Mouse (Mus musculus) heart, embryonic 12.5 days (tissue): ENCODE measurements around the gene Syna. TPM values are rescaled to one million over a fixed set of nuclear protein-coding genes. Genes with fewer than 3 reads are reported as not detected.

Experiments used
- ATAC-seq: fragments of 200-750 bp; cut with Nextera tagmentation; 2 replicates; pipeline ENCODE4 v1.8.0; 2017; ENCODE audit warnings: moderate TSS enrichment, moderate library complexity; ENCODE audit not compliant: insufficient number of reproducible peaks, low FRiP score
- H3K27ac ChIP-seq: fragments of 300-500 bp; sonication (generic); 2 replicates; pipeline ENCODE4 v1.5.1; 2016; ENCODE audit warnings: mild to moderate bottlenecking, moderate library complexity; ENCODE audit not compliant: poor library complexity, severe bottlenecking
- H3K27me3 ChIP-seq: fragments of 300-500 bp; sonication (generic); replicated peaks from 2 replicates; pipeline ENCODE4 v1.6.1; 2016; ENCODE audit warnings: mild to moderate bottlenecking, moderate library complexity
- H3K36me3 ChIP-seq: fragments of 300-500 bp; sonication (generic); 2 replicates; pipeline ENCODE4 v1.6.1; 2016; ENCODE audit warnings: mild to moderate bottlenecking, moderate library complexity
- H3K4me1 ChIP-seq: fragments of 300-500 bp; sonication (generic); replicated peaks from 2 replicates; pipeline ENCODE4 v1.6.1; 2016; ENCODE audit warnings: mild to moderate bottlenecking
- H3K4me2 ChIP-seq: fragments of 300-500 bp; sonication (generic); 2 replicates; pipeline ENCODE4 v1.6.1; 2016; ENCODE audit warnings: mild to moderate bottlenecking, moderate library complexity
- H3K4me3 ChIP-seq: fragments of 300-500 bp; sonication (generic); 2 replicates; pipeline ENCODE4 v1.5.1; 2016; ENCODE audit warnings: mild to moderate bottlenecking
- H3K9ac ChIP-seq: fragments of 300-500 bp; sonication (generic); 2 replicates; pipeline ENCODE4 v1.6.1; 2016; ENCODE audit warnings: mild to moderate bottlenecking, moderate library complexity
- H3K9me3 ChIP-seq: fragments of 300-500 bp; sonication (generic); replicated peaks from 2 replicates; pipeline ENCODE4 v1.6.1; 2016; ENCODE audit warnings: mild to moderate bottlenecking, moderate library complexity
- WGBS: fragments of 180-500 bp; shearing (Covaris S2); methylation state at CpG from one replicate; pipeline ENCODE4 v1.1.7; 2016; 5-methylcytosine and 5-hydroxymethylcytosine counted together
- polyA plus RNA-seq: library from polyadenylated mRNA; unstranded; fragments of >200 nt; fragmentation: Nextera tagmentation; extraction: Ambion mirVana; gene quantifications from 2 replicates; pipeline ENCODE4 v1.2.1, GENCODE M21; 2016

The Syna gene
- polyA plus RNA-seq, 1 experiment from 2014 or later, result not detected

GRCm38 (mm10) chr5:134567445-134567844 is 7.5 kb upstream of the Syna start:
- no peak overlapping the region for H3K27ac ChIP-seq
- no peak overlapping the region for H3K4me3 ChIP-seq
- 63% methylated on average over 4 of the region's 4 CpGs for WGBS
- peaks cover 5% of the 10 kb centered on the region for H3K4me1 ChIP-seq
- no peak overlapping the region for H3K4me2 ChIP-seq
- ATAC-seq, result no peak
- H3K9me3 ChIP-seq, result no peaks in the 10 kb centered on the region
- H3K27me3 ChIP-seq, result no peaks in the 10 kb centered on the region
- no peaks in the 10 kb centered on the region for H3K36me3 ChIP-seq
- H3K9ac ChIP-seq, result no peak overlapping the region

- WGBS, result 79% methylated on average over 6 of the region's 6 CpGs
- Histone ChIP-seq H3K4me2 (no peak overlapping the region), H3K9ac (no peak overlapping the region)
Observed at GRCm38 (mm10) chr5:134565696-134566095, 5.7 kb upstream of the Syna start.

GRCm38 (mm10) chr5:134564272-134564671 is 4.3 kb upstream of the Syna start:
- ATAC-seq, result no peak
- no peak overlapping the region for H3K9ac ChIP-seq
- no peaks in the 10 kb centered on the region; the same call in 1 of the 2 replicates for H3K9me3 ChIP-seq
- H3K4me1 ChIP-seq, result no peaks in the 10 kb centered on the region
- H3K36me3 ChIP-seq, result no peaks in the 10 kb centered on the region
- 97% methylated on average over 2 of the region's 2 CpGs for WGBS
- H3K4me3 ChIP-seq, result no peak overlapping the region
- no peak overlapping the region for H3K27ac ChIP-seq
- H3K4me2 ChIP-seq, result no peak overlapping the region
- H3K27me3 ChIP-seq, result no peaks in the 10 kb centered on the region

More at GRCm38 (mm10) chr5:134565696-134566095, 5.7 kb upstream of the Syna start:
- Histone ChIP-seq H3K27ac (no peak overlapping the region), H3K9me3 (no peaks in the 10 kb centered on the region; the same call in 1 of the 2 replicates), H3K36me3 (no peaks in the 10 kb centered on the region), H3K27me3 (no peaks in the 10 kb centered on the region), H3K4me3 (no peak overlapping the region), H3K4me1 (no peaks in the 10 kb centered on the region)
- no peak for ATAC-seq

GRCm38 (mm10) chr5:134560450-134561171 is 640 bp upstream of the Syna start:
- Histone ChIP-seq H3K27me3 (no peaks in the 10 kb centered on the region), H3K4me3 (no peak overlapping the region), H3K9ac (no peak overlapping the region), H3K4me2 (no peak overlapping the region), H3K36me3 (no peaks in the 10 kb centered on the region), H3K27ac (no peak overlapping the region), H3K9me3 (peaks cover 3% of the 10 kb centered on the region; the same call in 1 of the 2 replicates), H3K4me1 (peaks cover 2% of the 10 kb centered on the region)
- ATAC-seq, result no peak
- WGBS, result 73% methylated on average over 16 of the region's 16 CpGs

DNA sequence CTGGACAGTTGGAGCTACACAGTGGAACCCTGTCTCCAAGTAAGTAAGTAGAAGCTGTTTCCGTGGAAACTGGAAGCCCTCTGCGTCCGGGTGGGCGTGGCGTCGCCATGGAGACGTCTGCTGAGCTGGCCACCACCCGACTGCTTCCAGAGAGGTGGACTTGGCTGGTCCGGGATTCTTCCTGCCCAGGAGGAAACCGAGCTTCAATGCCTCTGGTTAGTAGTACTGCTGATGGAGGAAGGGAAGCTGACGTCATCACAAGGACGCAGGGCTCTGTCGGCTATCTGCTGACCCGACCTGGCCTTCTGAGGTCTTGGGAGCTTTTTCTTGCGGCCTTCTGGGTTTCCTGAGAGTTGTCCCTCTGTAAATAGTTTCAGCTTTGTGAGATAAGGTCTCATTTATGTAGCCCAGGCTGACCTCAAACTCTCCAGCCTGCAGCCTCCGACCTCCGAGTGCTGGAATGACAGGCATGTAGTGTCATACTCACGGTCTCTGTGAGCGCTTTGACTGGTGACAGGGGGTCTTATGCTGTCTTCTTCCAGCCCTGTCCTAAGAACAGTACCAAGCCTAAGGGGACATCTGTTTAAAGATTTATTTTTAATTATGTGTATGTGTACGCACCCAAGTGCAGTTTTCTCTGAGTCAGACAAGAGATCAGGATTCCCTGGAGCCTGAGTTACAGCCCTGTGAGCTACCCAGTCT is 4.4 kb downstream of the Syna start:
- 8% methylated on average over 20 of the region's 20 CpGs for WGBS
- H3K4me2 ChIP-seq, result peak overlapping the region; percentile 46
- 0 out of 2 replicates have a peak, but pooled peaks cover 4% of the 10 kb centered on the region for H3K27me3 ChIP-seq
- no peak overlapping the region for H3K4me3 ChIP-seq
- peak overlapping the region; percentile 37 for H3K27ac ChIP-seq
- H3K9me3 ChIP-seq, result 0 out of 2 replicates have a peak, but pooled peaks cover 3% of the 10 kb centered on the region
- H3K36me3 ChIP-seq, result no peaks in the 10 kb centered on the region
- ATAC-seq, result peak; percentile 65
- H3K9ac ChIP-seq, result no peak overlapping the region
- peaks cover 25% of the 10 kb centered on the region for H3K4me1 ChIP-seq

DNA sequence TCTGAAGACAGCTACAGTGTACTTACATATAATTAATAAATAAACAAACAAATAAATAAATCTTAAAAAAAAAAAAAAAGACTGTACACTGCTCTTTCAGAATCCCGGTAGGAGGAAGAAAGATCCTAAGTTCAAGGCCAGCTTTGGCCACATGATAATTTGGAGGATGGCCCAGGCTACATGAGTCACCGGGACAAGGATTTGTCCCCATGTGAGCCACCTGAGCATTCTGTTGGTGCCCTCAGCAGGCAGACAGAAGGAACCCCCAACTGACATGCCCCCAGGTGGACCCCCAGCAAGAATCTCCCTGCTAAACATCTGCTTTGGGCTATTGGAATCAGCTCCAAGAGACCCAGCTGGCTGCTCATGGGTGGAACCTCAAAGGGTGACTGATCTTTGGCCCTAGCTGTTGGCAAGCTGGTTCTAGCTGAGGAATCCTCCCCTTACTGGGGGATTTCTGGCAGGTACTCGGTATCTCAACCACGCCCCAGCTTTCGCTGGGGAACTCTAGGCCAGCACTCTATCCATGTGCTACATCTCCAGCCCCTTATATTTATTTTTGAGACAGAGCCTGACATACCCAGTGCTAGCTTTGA is 5.9 kb downstream of the Syna start:
- H3K4me2 ChIP-seq, result no peak overlapping the region
- H3K36me3 ChIP-seq, result no peaks in the 10 kb centered on the region
- H3K4me1 ChIP-seq, result peaks cover 28% of the 10 kb centered on the region
- no peak overlapping the region for H3K4me3 ChIP-seq
- no peak overlapping the region for H3K9ac ChIP-seq
- 0 out of 2 replicates have a peak, but pooled peaks cover 8% of the 10 kb centered on the region for H3K27me3 ChIP-seq
- no peak for ATAC-seq
- 77% methylated on average over 5 of the region's 5 CpGs for WGBS
- H3K9me3 ChIP-seq, result 0 out of 2 replicates have a peak, but pooled peaks cover 3% of the 10 kb centered on the region
- no peak overlapping the region for H3K27ac ChIP-seq

DNA sequence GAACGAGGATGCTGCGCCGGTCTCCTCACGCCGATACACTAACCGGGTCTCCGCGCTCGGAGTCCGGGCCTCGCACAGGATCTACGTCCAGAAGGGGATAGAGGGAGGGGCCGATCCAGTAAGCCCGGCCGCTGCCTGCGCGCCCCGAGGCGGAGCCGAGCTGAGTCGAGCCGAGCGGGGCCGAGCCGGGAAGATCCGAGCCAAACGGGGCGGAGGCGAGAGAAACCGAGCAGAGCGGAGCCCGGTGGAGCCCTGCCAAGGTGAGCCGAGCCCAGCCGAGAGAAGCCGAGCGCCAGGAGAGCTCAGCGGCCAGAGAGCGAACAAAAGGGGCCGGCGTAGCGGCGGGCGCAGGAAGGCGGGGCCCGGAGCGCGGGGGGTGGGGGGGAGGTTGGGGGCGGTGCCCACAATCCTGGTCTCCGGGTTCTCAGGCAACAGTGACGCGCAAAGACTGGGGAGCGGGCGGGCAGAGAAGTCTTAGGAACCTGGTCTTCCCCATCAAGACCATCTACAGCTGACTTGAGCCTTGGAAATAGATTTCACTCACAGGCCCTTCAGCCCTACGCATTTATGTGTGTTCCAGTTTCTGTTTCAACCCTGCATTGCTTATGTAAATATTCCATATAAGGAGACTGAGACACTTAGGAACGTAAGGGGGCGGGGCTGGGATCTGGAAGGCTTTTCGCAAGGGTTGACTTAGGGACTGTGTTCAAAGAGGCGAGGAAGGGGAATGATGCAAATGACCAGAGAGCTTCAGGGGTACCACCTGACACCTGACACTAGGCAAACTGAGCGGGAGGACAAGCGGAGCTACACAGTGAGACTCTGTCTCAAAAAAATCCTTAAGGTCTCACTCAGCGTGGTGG is 7.6 kb downstream of the Syna start, which contains the start of gene Clip2:
Gene Clip2, minus strand, starts transcription at position 325 of the 863 bp plus-strand sequence.
- peak within 1 kb of the TSS; percentile 77 for H3K4me2 ChIP-seq
- peak within 1 kb of the TSS; percentile 84 for H3K27ac ChIP-seq
- peak; percentile 88 for ATAC-seq
- H3K36me3 ChIP-seq, result no peaks in the 10 kb centered on the region
- WGBS, result 1% methylated on average over 61 of the region's 61 CpGs
- peaks cover 31% of the 10 kb centered on the region for H3K4me1 ChIP-seq
- peak within 1 kb of the TSS; percentile 73 for H3K4me3 ChIP-seq
- 0 out of 2 replicates have a peak, but pooled peaks cover 3% of the 10 kb centered on the region for H3K9me3 ChIP-seq
- H3K9ac ChIP-seq, result peak within 1 kb of the TSS; percentile 78
- 0 out of 2 replicates have a peak, but pooled peaks cover 8% of the 10 kb centered on the region for H3K27me3 ChIP-seq

- Histone ChIP-seq H3K27me3 (0 out of 2 replicates have a peak, but pooled peaks cover 8% of the 10 kb centered on the region), H3K36me3 (no peaks in the 10 kb centered on the region), H3K4me2 (peak overlapping the region; percentile 77), H3K9me3 (no peaks in the 10 kb centered on the region), H3K4me1 (peaks cover 31% of the 10 kb centered on the region), H3K4me3 (peak overlapping the region; percentile 73), H3K9ac (peak overlapping the region; percentile 78), H3K27ac (peak overlapping the region; percentile 84)
- peak; percentile 19 for ATAC-seq
- 2% methylated on average over 51 of the region's 52 CpGs for WGBS
Observed at GRCm38 (mm10) chr5:134551233-134552109, 8.5 kb downstream of the Syna start.

DNA sequence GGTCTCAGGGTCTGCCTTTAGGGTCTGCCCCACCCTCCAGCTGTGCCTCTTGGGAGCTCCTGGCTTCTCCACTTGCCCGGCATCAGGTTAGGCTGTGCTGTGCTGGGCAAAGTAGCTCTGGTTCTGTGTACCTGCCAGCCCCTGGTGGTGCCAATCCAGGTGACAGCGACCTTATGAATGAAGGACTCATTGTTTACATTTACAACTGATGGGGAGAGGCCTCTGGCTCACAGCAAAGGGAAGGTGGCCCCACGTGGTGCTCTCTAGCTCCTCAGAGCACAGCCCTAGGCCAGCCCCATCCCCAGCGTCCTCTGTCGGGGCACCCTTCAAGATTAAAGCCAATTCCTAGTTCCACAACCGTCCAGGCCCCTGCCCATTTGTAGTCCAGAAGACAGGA is 9.1 kb downstream of the Syna start:
- ATAC-seq, result no peak
- Histone ChIP-seq H3K4me3 (peak overlapping the region; percentile 73), H3K4me2 (peak overlapping the region; percentile 77), H3K27me3 (0 out of 2 replicates have a peak, but pooled peaks cover 8% of the 10 kb centered on the region), H3K27ac (peak overlapping the region; percentile 84), H3K9me3 (no peaks in the 10 kb centered on the region), H3K9ac (peak overlapping the region; percentile 78), H3K36me3 (no peaks in the 10 kb centered on the region), H3K4me1 (peaks cover 31% of the 10 kb centered on the region)
- WGBS, result 12% methylated on average over 6 of the region's 6 CpGs
